Mouse (Mus musculus): ENCODE data around the gene Slc25a25.

DNA sequence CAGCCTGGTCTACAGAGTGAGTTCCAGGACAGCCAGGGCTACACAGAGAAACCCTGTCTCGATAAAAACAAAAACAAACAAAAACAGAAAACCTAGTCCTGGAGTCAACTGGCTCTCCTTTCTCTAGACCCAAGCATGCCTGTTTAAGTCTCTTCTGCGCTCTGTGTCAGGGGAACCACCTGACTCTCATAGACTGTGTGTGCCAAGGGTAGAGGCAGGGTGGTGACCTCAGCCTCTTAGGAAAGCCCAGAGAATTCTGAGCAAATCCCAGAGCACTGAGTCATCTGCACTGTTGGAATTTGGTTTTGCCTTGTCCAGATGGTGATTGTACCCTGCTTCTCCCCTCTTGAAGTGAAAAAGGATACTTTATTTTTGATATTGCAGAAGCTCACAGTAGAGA is 7.1 kb upstream of the Slc25a25 start:
- TF ChIP-seq CTCF (IDR thresholded peaks at IDR 0.05; ENCODE audit: borderline replicate concordance, control insufficient read depth, extremely low read depth, insufficient read depth, low read length, poor library complexity) (no peak), POLR2A (IDR thresholded peaks at IDR 0.05; ENCODE audit: control insufficient read depth, extremely low read depth, insufficient read depth, low read length, poor library complexity) (no peak)
